Mouse (Mus musculus): ENCODE measurements at regions not wholly inside any gene's neighbourhood (a gene's known extent, or its start where the extent isn't known, plus 50 kb on each side); places are given as distances from the start of the nearest gene placed in this dataset.

DNA sequence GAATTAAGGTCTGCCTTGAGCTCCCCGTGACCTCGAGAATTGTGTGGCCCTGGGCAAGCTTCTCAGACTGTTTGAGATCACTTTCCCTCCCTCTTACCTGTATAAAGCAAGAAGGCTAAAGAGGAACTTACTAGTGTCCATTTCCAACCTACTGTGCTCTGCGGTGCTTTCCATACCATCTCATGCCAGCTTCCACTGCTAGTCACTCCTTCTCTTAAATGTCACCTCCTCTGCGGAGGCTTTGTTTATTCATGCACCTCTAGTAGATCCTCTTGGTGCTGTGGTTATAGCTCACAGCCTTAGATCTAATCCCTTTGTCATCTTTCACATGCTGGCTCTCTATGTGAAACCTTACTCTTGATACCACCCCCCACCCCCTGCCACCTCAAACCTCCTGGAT, 2310.3 kb upstream of the Lrrc6 start:
- no peak overlapping the region for H3K27ac ChIP-seq (replicated peaks)
- H3K27me3 ChIP-seq (ENCODE audit: low read depth, poor library complexity, severe bottlenecking), result no peaks in the 10 kb centered on the region
- no peaks in the 10 kb centered on the region for H3K36me3 ChIP-seq

DNA sequence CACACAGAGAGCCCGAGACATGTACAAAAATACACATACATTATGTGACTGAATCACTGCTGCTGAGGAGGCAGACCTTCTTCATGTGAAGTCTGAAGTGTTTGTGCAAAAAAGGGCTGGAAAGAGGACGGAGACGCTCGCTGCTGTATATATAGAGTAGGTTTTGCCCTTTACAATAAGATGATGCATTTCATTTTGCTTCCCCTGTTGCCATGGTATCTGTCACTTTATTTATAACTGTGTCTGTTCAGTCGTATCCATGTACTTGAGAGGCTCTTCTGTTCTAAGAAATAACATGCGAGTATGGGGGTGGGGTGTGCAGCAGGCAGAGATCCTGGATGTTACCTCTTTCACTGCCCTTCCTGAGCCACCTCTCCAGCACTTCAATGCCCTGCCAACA, 2309.9 kb upstream of the Lrrc6 start:
- no peak overlapping the region for H3K27ac ChIP-seq (replicated peaks)
- DNase-seq (ENCODE audit: low spot score), result no peak
- H3K27me3 ChIP-seq (ENCODE audit: low read depth, poor library complexity, severe bottlenecking), result no peaks in the 10 kb centered on the region
- H3K4me3 ChIP-seq, result no peak overlapping the region
- H3K4me1 ChIP-seq, result no peaks in the 10 kb centered on the region
- WGBS, result 86% methylated on average over 6 of the region's 6 CpGs
- H3K36me3 ChIP-seq, result no peaks in the 10 kb centered on the region
- no peaks in the 10 kb centered on the region for H3K9me3 ChIP-seq (replicated peaks)

More for the DNA sequence above, 2310.3 kb upstream of the Lrrc6 start:
- H3K4me1 ChIP-seq, result no peaks in the 10 kb centered on the region
- no peak for DNase-seq (ENCODE audit: low spot score)
- no peak overlapping the region for H3K4me3 ChIP-seq
- WGBS, result 87% methylated on average over 4 of the region's 4 CpGs
- no peaks in the 10 kb centered on the region for H3K9me3 ChIP-seq (replicated peaks)

DNA sequence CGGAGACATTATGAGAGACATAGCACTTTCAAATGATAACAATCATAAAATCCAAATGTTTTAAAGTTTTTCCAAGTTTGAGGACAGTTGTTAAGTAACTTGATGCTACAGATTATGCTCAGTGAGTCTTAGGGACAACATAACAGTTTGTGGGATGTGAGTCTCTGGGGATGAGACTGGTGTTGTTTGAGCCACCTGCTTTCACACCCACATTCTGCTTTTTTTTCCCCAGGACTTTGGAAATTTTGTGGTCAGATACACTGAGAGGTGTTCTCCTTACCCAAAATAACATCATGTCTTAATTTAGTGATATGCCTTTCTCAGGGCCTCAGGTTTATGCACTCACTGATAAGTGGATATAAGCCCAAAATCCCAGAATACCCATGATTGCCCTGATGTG, 2307.5 kb upstream of the Lrrc6 start:
- Histone ChIP-seq H3K9me3 (replicated peaks) (no peaks in the 10 kb centered on the region), H3K27ac (replicated peaks) (no peak overlapping the region), H3K4me1 (no peaks in the 10 kb centered on the region), H3K27me3 (ENCODE audit: low read depth, poor library complexity, severe bottlenecking) (no peaks in the 10 kb centered on the region), H3K36me3 (no peaks in the 10 kb centered on the region), H3K4me3 (no peak overlapping the region)
- DNase-seq (ENCODE audit: low spot score), result no peak
- WGBS, result 97% methylated on average over 1 of the region's 1 CpGs

DNA sequence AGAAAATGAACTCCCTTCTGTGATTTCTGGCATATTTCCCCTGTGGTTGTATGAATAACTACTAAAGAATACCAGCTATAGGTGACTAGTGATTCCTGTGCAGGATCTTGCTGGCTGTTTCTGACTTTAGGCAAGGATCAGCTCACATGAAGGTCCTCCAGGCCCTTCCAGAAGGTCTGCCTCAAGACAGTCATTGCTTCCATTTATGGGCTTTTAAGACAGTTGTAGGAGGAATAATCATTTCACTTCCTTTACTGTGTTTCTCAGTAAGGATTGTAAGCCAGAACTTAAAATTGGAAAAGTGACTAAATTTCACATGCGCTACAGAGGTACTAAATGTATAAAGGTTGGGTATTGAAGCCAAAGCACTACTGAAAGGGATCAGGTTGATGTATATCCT, 2303.5 kb upstream of the Lrrc6 start:
- Histone ChIP-seq H3K36me3 (no peaks in the 10 kb centered on the region), H3K27ac (replicated peaks) (no peak overlapping the region), H3K4me1 (no peaks in the 10 kb centered on the region), H3K4me3 (no peak overlapping the region), H3K9me3 (replicated peaks) (no peaks in the 10 kb centered on the region), H3K27me3 (ENCODE audit: low read depth, poor library complexity, severe bottlenecking) (no peaks in the 10 kb centered on the region)
- WGBS, result 98% methylated on average over 1 of the region's 1 CpGs
- DNase-seq (ENCODE audit: low spot score), result no peak

DNA sequence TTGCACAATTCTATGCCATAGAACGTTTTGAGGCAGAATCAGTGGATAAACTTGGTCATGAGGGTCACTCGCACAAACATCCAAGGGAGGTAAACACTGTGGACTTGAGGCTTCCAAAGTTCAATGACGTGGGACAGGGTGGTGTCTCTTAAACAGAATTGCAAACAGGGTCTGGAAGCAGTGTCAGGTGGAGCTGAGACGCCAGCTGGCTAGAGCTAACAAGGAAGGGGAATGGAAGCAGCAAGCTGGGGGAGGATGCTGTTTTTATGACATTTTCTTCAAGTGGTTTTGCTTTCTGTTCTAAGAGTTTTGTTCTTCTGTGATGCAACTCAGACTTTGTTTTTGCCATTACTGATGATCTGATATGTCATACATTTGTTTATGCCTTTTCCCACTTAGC, 2301.1 kb upstream of the Lrrc6 start:
- no peak overlapping the region for H3K4me3 ChIP-seq
- no peak for DNase-seq (ENCODE audit: low spot score)
- no peaks in the 10 kb centered on the region for H3K9me3 ChIP-seq (replicated peaks)
- H3K27ac ChIP-seq (replicated peaks), result no peak overlapping the region
- no peaks in the 10 kb centered on the region for H3K36me3 ChIP-seq
- H3K27me3 ChIP-seq (ENCODE audit: low read depth, poor library complexity, severe bottlenecking), result no peaks in the 10 kb centered on the region
- 80% methylated on average over 4 of the region's 4 CpGs for WGBS
- no peaks in the 10 kb centered on the region for H3K4me1 ChIP-seq

DNA sequence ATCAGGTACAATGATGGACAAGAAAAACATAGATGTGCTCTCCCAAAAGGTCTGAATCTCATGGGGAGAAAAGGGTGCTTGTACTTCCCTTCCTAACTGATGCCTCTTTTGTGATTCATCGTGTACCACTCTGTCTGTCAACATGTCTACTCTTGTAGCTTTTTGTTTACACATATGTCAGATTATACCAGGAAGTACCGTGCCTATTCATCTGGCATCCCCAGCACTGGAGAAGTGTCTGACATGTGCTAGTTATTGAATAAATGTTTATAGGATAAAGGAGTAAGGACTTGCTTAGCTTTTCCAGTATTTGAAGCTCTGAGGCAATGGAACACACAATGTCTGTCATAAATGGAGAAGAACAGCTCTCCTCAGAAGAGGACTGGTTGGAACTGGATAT, 2296.7 kb upstream of the Lrrc6 start:
- WGBS, result 84% methylated on average over 2 of the region's 2 CpGs

DNA sequence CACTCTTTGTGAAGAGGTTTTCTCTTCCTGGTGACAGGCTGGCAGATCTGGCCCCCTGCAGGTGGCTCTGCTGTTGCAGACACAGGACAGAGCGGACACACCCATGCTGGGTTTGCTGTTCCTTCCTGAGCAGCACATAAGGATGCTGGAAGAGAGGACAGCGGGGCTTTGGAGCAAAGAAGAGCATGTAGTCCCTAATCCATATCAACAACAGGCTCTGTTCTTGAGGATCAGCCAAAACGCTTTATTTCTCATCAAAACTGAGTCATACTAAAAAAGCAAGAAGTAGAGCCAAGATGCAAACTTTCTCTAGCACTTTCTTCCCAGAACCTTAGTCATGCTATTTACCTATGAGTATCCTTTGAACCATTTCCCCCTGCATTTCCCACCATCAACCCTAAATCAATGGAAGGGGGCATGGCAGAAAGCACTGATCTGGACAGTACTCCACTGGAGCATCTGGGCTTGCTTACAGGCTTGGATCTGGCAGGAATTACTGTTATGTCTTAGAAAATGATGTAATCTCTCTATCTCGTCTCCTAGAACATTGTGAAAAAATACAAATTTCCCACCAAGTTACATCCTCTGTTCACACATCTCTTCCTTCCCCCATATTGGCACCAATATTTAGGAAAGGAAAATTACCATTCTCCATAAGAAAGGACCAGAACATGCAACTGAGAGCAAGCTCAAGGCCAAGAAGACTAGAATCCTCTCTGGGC, 2294.7 kb upstream of the Lrrc6 start:
- Histone ChIP-seq H3K27ac (replicated peaks) (no peak overlapping the region), H3K4me1 (no peaks in the 10 kb centered on the region), H3K9me3 (replicated peaks) (no peaks in the 10 kb centered on the region), H3K4me3 (no peak overlapping the region), H3K27me3 (ENCODE audit: low read depth, poor library complexity, severe bottlenecking) (no peaks in the 10 kb centered on the region), H3K36me3 (no peaks in the 10 kb centered on the region)
- WGBS, result 74% methylated on average over 4 of the region's 4 CpGs
- DNase-seq (ENCODE audit: low spot score), result no peak

More for the DNA sequence above, 2296.7 kb upstream of the Lrrc6 start:
- DNase-seq (ENCODE audit: low spot score), result no peak
- H3K27ac ChIP-seq (replicated peaks), result no peak overlapping the region
- no peaks in the 10 kb centered on the region for H3K27me3 ChIP-seq (ENCODE audit: low read depth, poor library complexity, severe bottlenecking)
- no peak overlapping the region for H3K4me3 ChIP-seq
- H3K4me1 ChIP-seq, result no peaks in the 10 kb centered on the region
- no peaks in the 10 kb centered on the region for H3K9me3 ChIP-seq (replicated peaks)
- no peaks in the 10 kb centered on the region for H3K36me3 ChIP-seq

DNA sequence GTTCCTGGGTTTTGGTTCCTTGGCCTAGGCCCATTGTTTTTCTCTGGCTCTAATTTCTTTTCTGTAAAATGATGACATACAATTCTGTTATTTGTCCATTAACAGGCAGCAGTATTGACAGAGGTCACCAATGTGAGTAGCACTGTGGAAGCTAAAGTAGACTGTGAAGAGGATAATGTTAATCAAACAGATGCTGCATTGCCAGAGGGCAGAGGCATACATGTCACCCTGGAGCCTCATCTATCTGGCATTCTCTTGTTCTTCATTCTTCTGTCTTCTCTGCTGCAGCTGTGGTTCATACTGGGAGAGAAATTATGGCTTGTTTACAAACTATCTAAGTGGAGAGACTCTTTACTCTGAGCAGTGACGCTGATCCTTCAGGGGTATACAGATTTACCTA, 2259.2 kb upstream of the Lrrc6 start:
- H3K9me3 ChIP-seq (replicated peaks), result no peaks in the 10 kb centered on the region
- H3K27me3 ChIP-seq (ENCODE audit: low read depth, poor library complexity, severe bottlenecking), result no peaks in the 10 kb centered on the region
- no peak overlapping the region for H3K4me3 ChIP-seq
- no peak for DNase-seq (ENCODE audit: low spot score)
- no peak overlapping the region for H3K27ac ChIP-seq (replicated peaks)
- 85% methylated on average over 1 of the region's 1 CpGs for WGBS
- H3K4me1 ChIP-seq, result peaks cover 7% of the 10 kb centered on the region
- H3K36me3 ChIP-seq, result no peaks in the 10 kb centered on the region

DNA sequence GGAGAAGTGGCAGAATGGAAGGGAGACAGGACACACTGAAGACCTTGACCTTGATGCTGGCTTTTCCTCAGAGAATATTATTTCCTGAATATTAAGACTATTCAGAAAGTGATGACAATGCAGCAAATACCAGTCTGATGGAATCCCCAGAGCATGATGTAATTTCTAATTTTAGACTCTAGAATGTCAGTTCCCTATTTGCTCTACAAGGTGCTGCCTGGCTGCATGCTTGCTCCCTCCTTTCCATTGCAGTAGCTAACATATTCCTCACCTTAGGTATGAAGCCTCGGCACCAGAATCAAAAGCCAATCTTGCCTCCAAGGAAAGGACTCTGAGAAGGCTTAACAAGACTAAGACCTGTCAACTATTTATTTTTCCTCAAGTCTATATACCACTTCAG, 2254.5 kb upstream of the Lrrc6 start:
- Histone ChIP-seq H3K36me3 (no peaks in the 10 kb centered on the region), H3K27me3 (ENCODE audit: low read depth, poor library complexity, severe bottlenecking) (no peaks in the 10 kb centered on the region), H3K27ac (replicated peaks) (no peak overlapping the region), H3K4me3 (no peak overlapping the region), H3K4me1 (peaks cover 7% of the 10 kb centered on the region), H3K9me3 (replicated peaks) (no peaks in the 10 kb centered on the region)
- 94% methylated on average over 1 of the region's 1 CpGs for WGBS
- DNase-seq (ENCODE audit: low spot score), result no peak

DNA sequence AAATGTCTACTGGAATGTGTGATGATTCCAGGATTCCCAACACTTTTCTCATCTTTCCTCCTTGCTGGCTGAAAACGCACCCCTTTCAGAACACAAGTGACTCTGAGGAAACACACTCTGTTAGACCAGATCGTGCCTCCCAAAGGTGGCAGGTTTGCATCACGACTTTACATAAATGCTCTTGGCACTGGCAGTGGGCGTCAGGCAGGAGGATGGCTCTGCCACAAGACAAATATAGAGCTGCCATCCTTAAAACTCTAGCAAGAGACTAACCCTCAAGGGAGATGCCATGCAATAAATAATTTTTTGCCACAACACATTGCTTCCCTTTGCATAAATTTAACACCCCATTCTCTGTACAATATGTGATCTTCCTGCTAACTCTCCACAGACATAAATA, 2254.1 kb upstream of the Lrrc6 start:
- Histone ChIP-seq H3K27me3 (ENCODE audit: low read depth, poor library complexity, severe bottlenecking) (no peaks in the 10 kb centered on the region), H3K4me1 (peaks cover 7% of the 10 kb centered on the region), H3K9me3 (replicated peaks) (no peaks in the 10 kb centered on the region), H3K27ac (replicated peaks) (no peak overlapping the region), H3K36me3 (no peaks in the 10 kb centered on the region), H3K4me3 (no peak overlapping the region)
- DNase-seq (ENCODE audit: low spot score), result no peak
- WGBS, result 86% methylated on average over 4 of the region's 4 CpGs

DNA sequence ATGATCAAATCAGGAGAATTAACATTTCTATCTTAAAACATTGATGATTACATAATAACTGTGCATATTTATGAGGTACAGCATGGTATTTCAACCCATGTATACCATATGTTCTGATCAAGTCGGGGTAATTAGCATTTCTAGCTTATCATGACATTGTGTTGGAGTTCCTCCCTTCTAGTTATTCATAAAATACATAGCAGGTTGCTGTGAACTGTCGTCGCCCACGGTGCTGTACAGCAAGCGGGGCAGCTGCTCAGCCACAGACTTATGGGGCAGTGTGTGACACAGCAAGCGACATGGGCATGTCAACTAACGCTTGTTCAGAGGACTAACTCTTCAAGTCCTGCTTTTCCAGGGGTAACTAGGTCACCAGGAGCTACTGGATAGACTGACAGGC, 2238.6 kb upstream of the Lrrc6 start:
- no peak for DNase-seq (ENCODE audit: low spot score)
- no peak overlapping the region for H3K4me3 ChIP-seq
- H3K27me3 ChIP-seq (ENCODE audit: low read depth, poor library complexity, severe bottlenecking), result no peaks in the 10 kb centered on the region
- 91% methylated on average over 7 of the region's 7 CpGs for WGBS
- H3K27ac ChIP-seq (replicated peaks), result no peak overlapping the region
- H3K36me3 ChIP-seq, result no peaks in the 10 kb centered on the region
- H3K4me1 ChIP-seq, result no peaks in the 10 kb centered on the region
- no peaks in the 10 kb centered on the region for H3K9me3 ChIP-seq (replicated peaks)

DNA sequence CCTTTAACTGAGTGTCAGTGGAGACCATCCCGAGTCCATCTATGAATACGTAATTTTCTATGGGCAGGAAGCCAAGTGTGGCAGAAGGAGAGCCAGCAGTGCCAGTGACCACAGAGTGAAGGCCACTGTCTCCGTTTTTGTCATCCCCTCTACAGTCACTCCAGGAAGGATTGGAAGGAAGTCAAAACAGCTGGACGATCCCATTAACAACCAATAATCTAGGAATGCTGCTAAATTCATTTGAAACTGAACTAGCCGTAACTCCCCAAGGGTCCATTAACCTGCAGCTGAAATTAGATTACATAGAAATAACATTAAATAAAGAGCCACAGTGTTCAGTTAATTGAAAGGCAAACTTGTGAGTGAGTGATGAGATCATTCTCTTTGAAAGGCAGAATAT, 2220.5 kb upstream of the Lrrc6 start:
- Histone ChIP-seq H3K27ac (replicated peaks) (no peak overlapping the region), H3K4me1 (no peaks in the 10 kb centered on the region), H3K9me3 (replicated peaks) (no peaks in the 10 kb centered on the region), H3K4me3 (no peak overlapping the region), H3K36me3 (no peaks in the 10 kb centered on the region), H3K27me3 (ENCODE audit: low read depth, poor library complexity, severe bottlenecking) (no peaks in the 10 kb centered on the region)
- 90% methylated on average over 5 of the region's 5 CpGs for WGBS
- no peak for DNase-seq (ENCODE audit: low spot score)

DNA sequence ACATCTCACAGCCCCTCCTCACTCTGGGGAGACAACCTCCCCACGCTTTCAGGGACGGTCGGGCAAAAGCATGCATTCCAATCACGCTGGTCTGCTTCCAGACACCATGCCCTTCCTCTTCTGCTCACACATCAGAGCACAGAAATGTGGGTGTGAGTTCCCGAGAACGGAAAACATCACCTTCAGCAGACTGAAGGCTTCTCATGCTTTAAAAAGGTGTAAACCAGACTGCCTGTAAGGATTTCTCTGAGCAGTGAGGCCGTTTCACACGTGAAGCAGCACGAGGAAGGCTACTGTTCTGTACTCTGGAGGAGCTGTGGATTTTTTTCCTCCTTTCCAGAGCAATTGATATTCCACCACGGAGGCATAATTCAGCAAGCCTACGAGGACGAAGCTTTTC, 2218.8 kb upstream of the Lrrc6 start:
- Histone ChIP-seq H3K4me3 (no peak overlapping the region), H3K36me3 (no peaks in the 10 kb centered on the region), H3K27me3 (ENCODE audit: low read depth, poor library complexity, severe bottlenecking) (no peaks in the 10 kb centered on the region), H3K9me3 (replicated peaks) (no peaks in the 10 kb centered on the region), H3K27ac (replicated peaks) (no peak overlapping the region), H3K4me1 (no peaks in the 10 kb centered on the region)
- WGBS, result 84% methylated on average over 12 of the region's 12 CpGs
- DNase-seq (ENCODE audit: low spot score), result no peak

DNA sequence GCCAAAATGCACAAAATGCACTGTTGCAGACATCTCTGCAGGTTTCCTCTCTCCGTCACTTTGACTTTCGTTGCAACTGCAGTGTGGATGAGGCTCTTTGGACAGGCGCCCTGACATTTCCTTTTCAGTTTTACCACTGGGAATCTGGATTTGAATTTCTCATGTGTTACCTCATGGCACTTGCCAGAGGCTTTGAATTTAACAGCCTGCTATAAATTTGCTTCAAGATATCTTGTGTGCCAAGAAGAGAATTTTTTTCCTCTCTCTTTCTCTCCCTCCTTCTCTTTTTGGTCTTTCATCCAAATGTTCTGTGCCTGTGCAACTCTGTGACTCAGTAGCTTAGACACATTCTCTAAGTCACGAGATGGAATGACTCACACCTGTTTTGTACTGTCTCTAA, 2213.6 kb upstream of the Lrrc6 start:
- no peak overlapping the region for H3K4me3 ChIP-seq
- H3K4me1 ChIP-seq, result no peaks in the 10 kb centered on the region
- no peak for DNase-seq (ENCODE audit: low spot score)
- no peaks in the 10 kb centered on the region for H3K27me3 ChIP-seq (ENCODE audit: low read depth, poor library complexity, severe bottlenecking)
- H3K27ac ChIP-seq (replicated peaks), result no peak overlapping the region
- no peaks in the 10 kb centered on the region for H3K36me3 ChIP-seq
- no peaks in the 10 kb centered on the region for H3K9me3 ChIP-seq (replicated peaks)
- 86% methylated on average over 4 of the region's 4 CpGs for WGBS

All from midbrain, embryonic 10.5 days (tissue).